Comparison of ENCODE assay signal across 20 mouse cellular contexts in genomic region chr11:115141970-115142369, GRCm38 (mm10). TPM values are rescaled to one million over a fixed set of nuclear protein-coding genes. Genes with fewer than 3 reads are reported as not detected.
A peak's percentile ranks its signal among the peaks of the same experiment; 100 is the strongest.
DNase-seq lines count a peak whose midpoint lies in the region; ATAC-seq and TF ChIP-seq lines count a peak whose summit lies in the region.
"Had no signal": no experiment of that assay in that cellular context is flagged by ENCODE, and none has a peak within 500 bp of the region (broad histone marks: within the 10 kb centered on the region; RNA-seq: fewer than 3 reads in every experiment).

No protein-coding gene starts in this region.

- peak; percentile 57 for ATAC-seq in common myeloid progenitor, adult 5-6 weeks (replicated peaks; ENCODE audit: low read depth, poor library complexity, severe bottlenecking)
- ATAC-seq in monocyte, adult 5-6 weeks (replicated peaks; ENCODE audit: insufficient number of reproducible peaks, low FRiP score, low TSS enrichment, poor library complexity, severe bottlenecking) = peak; percentile 69
- no peak for ATAC-seq in hindbrain, embryonic 14.5 days (ENCODE audit: low FRiP score)
- ATAC-seq: forebrain, embryonic 13.5 days had no signal

- peak overlapping the region; percentile 52; the same call in 1 of the 2 replicates for H3K27ac ChIP-seq in spleen, adult 2 months (ENCODE audit: insufficient read depth, low read length)
- H3K27ac ChIP-seq in hindbrain, embryonic 14.5 days = no peak overlapping the region
- H3K27ac ChIP-seq: embryonic facial prominence, embryonic 10.5 days; forebrain, embryonic 13.5 days; heart, adult 2 months; heart, embryonic 15.5 days; hindbrain, embryonic 13.5 days had no signal

- H3K9me3 ChIP-seq in hindbrain, embryonic 14.5 days (ENCODE audit: control insufficient read depth, low read length) = no peaks in the 10 kb centered on the region
- H3K9me3 ChIP-seq: embryonic facial prominence, embryonic 10.5 days; forebrain, embryonic 13.5 days; G1E; heart, embryonic 15.5 days; hindbrain, embryonic 13.5 days had no signal

- no peaks in the 10 kb centered on the region for H3K36me3 ChIP-seq in spleen, adult 2 months (ENCODE audit: control insufficient read depth, insufficient read depth, low read length)
- no peaks in the 10 kb centered on the region for H3K36me3 ChIP-seq in hindbrain, embryonic 14.5 days (replicated peaks; ENCODE audit: control insufficient read depth, insufficient read depth)
- H3K36me3 ChIP-seq: embryonic facial prominence, embryonic 10.5 days; G1E; heart, embryonic 15.5 days; hindbrain, embryonic 13.5 days had no signal

- 7% methylated on average over 2 of the region's 2 CpGs for WGBS in spleen, adult 2 months
- WGBS in hindbrain, embryonic 14.5 days = 86% methylated on average over 2 of the region's 2 CpGs

- no peaks in the 10 kb centered on the region for H3K27me3 ChIP-seq in spleen, adult 2 months (ENCODE audit: control insufficient read depth, insufficient read depth, low read length)
- no peaks in the 10 kb centered on the region for H3K27me3 ChIP-seq in hindbrain, embryonic 14.5 days (ENCODE audit: control insufficient read depth, insufficient read depth, low read length)
- H3K27me3 ChIP-seq: forebrain, embryonic 13.5 days; heart, embryonic 15.5 days; hindbrain, embryonic 13.5 days had no signal

- DNase-seq in spleen, adult 2 months (ENCODE audit: low read depth in 1 of 2, low spot score in 2 of 2) = no peak
- DNase-seq in spleen, adult 12 weeks (ENCODE audit: low spot score) = no peak
- DNase-seq in right cerebral cortex, postnatal 14 days = no peak
- no peak for DNase-seq in adrenal gland, adult 18-20 months (ENCODE audit: low spot score in 2 of 2)
- no peak for DNase-seq in hindbrain, embryonic 14.5 days (ENCODE audit: low spot score)
- DNase-seq: adrenal gland, postnatal 10 days; cerebellum, adult 18-20 months; cerebellum, adult 9-11 months; cerebellum, postnatal 36 days; gastrocnemius, postnatal 36 days; heart, adult 2 months; heart, postnatal 14 days had no signal

- no peak overlapping the region for H3K9ac ChIP-seq in hindbrain, embryonic 14.5 days
- H3K9ac ChIP-seq: forebrain, embryonic 13.5 days; heart, embryonic 15.5 days; hindbrain, embryonic 13.5 days had no signal

- peaks cover 8% of the 10 kb centered on the region; the same call in 1 of the 2 replicates for H3K4me1 ChIP-seq in spleen, adult 2 months (ENCODE audit: control insufficient read depth, insufficient read depth, insufficient read length)
- no peaks in the 10 kb centered on the region for H3K4me1 ChIP-seq in hindbrain, embryonic 14.5 days (replicated peaks; ENCODE audit: control insufficient read depth, insufficient read depth, low read length)
- H3K4me1 ChIP-seq: embryonic facial prominence, embryonic 10.5 days; forebrain, embryonic 13.5 days; heart, embryonic 15.5 days; hindbrain, embryonic 13.5 days had no signal

- no peak overlapping the region for H3K4me2 ChIP-seq in hindbrain, embryonic 14.5 days (replicated peaks)
- H3K4me2 ChIP-seq: forebrain, embryonic 13.5 days; heart, embryonic 11.5 days; heart, embryonic 15.5 days; hindbrain, embryonic 13.5 days had no signal

- no peak for TF ChIP-seq CTCF in spleen, adult 2 months (IDR thresholded peaks at IDR 0.05; ENCODE audit: extremely low read depth, insufficient read depth, insufficient read length, insufficient replicate concordance)

- H3K4me3 ChIP-seq in spleen, adult 2 months (ENCODE audit: extremely low read depth, insufficient read depth, insufficient read length) = no peak overlapping the region
- H3K4me3 ChIP-seq in hindbrain, embryonic 14.5 days (replicated peaks; ENCODE audit: low read length) = no peak overlapping the region
- H3K4me3 ChIP-seq: embryonic facial prominence, embryonic 10.5 days; forebrain, embryonic 13.5 days; heart, adult 2 months; heart, embryonic 15.5 days; hindbrain, embryonic 13.5 days had no signal

- no peak for TF ChIP-seq POLR2A in spleen, adult 2 months (IDR thresholded peaks at IDR 0.05; ENCODE audit: low read depth, low read length)

RNA-seq across cellular contexts. Expression of gene Cd300lf, which starts 8.2 kb away (rescaled TPM):
- 24.7 and 31.4 TPM in 2 replicates for polyA plus RNA-seq in spleen, adult 2 months (2012; rRNA removed)
- total RNA-seq in common myeloid progenitor, adult 5-6 weeks (2017) = not detected in 2 replicates
- total RNA-seq in monocyte, adult 5-6 weeks (2017) = 20.4 to 32.5 TPM (median 25.8 TPM) in 3 replicates
- total RNA-seq in adrenal gland, adult 18-20 months (2021) = 1 to 10 TPM; 1.3 to 2.5 TPM
- polyA plus RNA-seq in hindbrain, embryonic 14.5 days (2014; fragmentation: Nextera tagmentation; extraction: Ambion mirVana) = not detected in 2 replicates
- total RNA-seq: gastrocnemius, postnatal 36 days had no signal
- polyA plus RNA-seq: embryonic facial prominence, embryonic 10.5 days; forebrain, embryonic 13.5 days; G1E had no signal

RNA-seq across cellular contexts. Expression of gene Slc9a3r1, which starts 21.2 kb away (rescaled TPM):
- polyA plus RNA-seq in spleen, adult 2 months (2012; rRNA removed) = 51.5 and 63.7 TPM in 2 replicates
- total RNA-seq in common myeloid progenitor, adult 5-6 weeks (2017) = 45.5 and 53.4 TPM in 2 replicates
- total RNA-seq in monocyte, adult 5-6 weeks (2017) = 65.9 to 104 TPM (median 70.4 TPM) in 3 replicates
- total RNA-seq in adrenal gland, adult 18-20 months (2021) = 10 to 100 TPM; 17.2 to 19.3 TPM
- 60.5 and 65.9 TPM in 2 replicates for polyA plus RNA-seq in hindbrain, embryonic 14.5 days (2014; fragmentation: Nextera tagmentation; extraction: Ambion mirVana)

RNA-seq across cellular contexts. Expression of gene Tmem104, which starts 45.3 kb away (rescaled TPM):
- polyA plus RNA-seq in spleen, adult 2 months (2012; rRNA removed) = 16.3 and 16.5 TPM in 2 replicates
- 2.2 and 3.7 TPM in 2 replicates for total RNA-seq in common myeloid progenitor, adult 5-6 weeks (2017)
- total RNA-seq in monocyte, adult 5-6 weeks (2017) = 12.1 to 32.4 TPM (median 17.3 TPM) in 3 replicates
- total RNA-seq in adrenal gland, adult 18-20 months (2021) = 10 to 100 TPM; 20.3 to 20.7 TPM
- 10.7 and 11.7 TPM in 2 replicates for polyA plus RNA-seq in hindbrain, embryonic 14.5 days (2014; fragmentation: Nextera tagmentation; extraction: Ambion mirVana)

RNA-seq across cellular contexts. Expression of gene Nat9, which starts 45.7 kb away (rescaled TPM):
- polyA plus RNA-seq in spleen, adult 2 months (2012; rRNA removed) = 12.3 and 12.5 TPM in 2 replicates
- 17.2 and 19.7 TPM in 2 replicates for total RNA-seq in common myeloid progenitor, adult 5-6 weeks (2017)
- 25.4 to 39.9 TPM (median 37.8 TPM) in 3 replicates for total RNA-seq in monocyte, adult 5-6 weeks (2017)
- total RNA-seq in adrenal gland, adult 18-20 months (2021) = 10 to 100 TPM; 26.2 to 27.6 TPM
- 18.2 and 20.0 TPM in 2 replicates for polyA plus RNA-seq in hindbrain, embryonic 14.5 days (2014; fragmentation: Nextera tagmentation; extraction: Ambion mirVana)

RNA-seq across cellular contexts. Expression of gene Rab37, which starts 50.7 kb away (rescaled TPM):
- 7.8 and 7.9 TPM in 2 replicates for polyA plus RNA-seq in spleen, adult 2 months (2012; rRNA removed)
- total RNA-seq in common myeloid progenitor, adult 5-6 weeks (2017) = 50.6 and 61.5 TPM in 2 replicates
- 31.7 to 64.8 TPM (median 33.2 TPM) in 3 replicates for total RNA-seq in monocyte, adult 5-6 weeks (2017)
- total RNA-seq in adrenal gland, adult 18-20 months (2021) = 1 to 10 TPM in 1 of 2 experiments, under 1 TPM in 1; 0.76 to 1.3 TPM
- 0.59 and 0.66 TPM in 2 replicates for polyA plus RNA-seq in hindbrain, embryonic 14.5 days (2014; fragmentation: Nextera tagmentation; extraction: Ambion mirVana)
